Mouse (Mus musculus) liver, embryonic 11.5 days (tissue): ENCODE results near the gene Vps13d. TPM values are rescaled to one million over a fixed set of nuclear protein-coding genes. Genes with fewer than 3 reads are reported as not detected.

Experiments used
- ATAC-seq: fragments of 200-750 bp; cut with Nextera tagmentation; replicated peaks from 2 replicates; pipeline ENCODE4 v1.8.0; 2017; ENCODE audit warnings: moderate number of reproducible peaks, mild to moderate bottlenecking, moderate TSS enrichment, moderate library complexity; ENCODE audit not compliant: low FRiP score
- DNase-seq: peaks from one replicate; pipeline ENCODE4 v3.0.0-alpha.2; 2017; ENCODE audit warnings: low spot score
- H3K27ac ChIP-seq: fragments of 300-500 bp; sonication (generic); 2 replicates; pipeline ENCODE4 v1.5.1; 2014; ENCODE audit warnings: mild to moderate bottlenecking, low read depth, low read length, control low read depth
- H3K27me3 ChIP-seq: fragments of 300-500 bp; sonication (generic); replicated peaks from 2 replicates; pipeline ENCODE4 v1.6.1; 2014; ENCODE audit warnings: low read length, mixed read lengths; ENCODE audit not compliant: control insufficient read depth, insufficient read depth
- H3K36me3 ChIP-seq: fragments of 300-500 bp; sonication (generic); 2 replicates; pipeline ENCODE4 v1.6.1; 2014; ENCODE audit warnings: mild to moderate bottlenecking, low read length, moderate library complexity, mixed read lengths; ENCODE audit not compliant: control insufficient read depth, insufficient read depth
- H3K4me1 ChIP-seq: fragments of 300-500 bp; sonication (generic); replicated peaks from 2 replicates; pipeline ENCODE4 v1.6.1; 2014; ENCODE audit warnings: low read length, mixed read lengths; ENCODE audit not compliant: control insufficient read depth, insufficient read depth
- H3K4me2 ChIP-seq: fragments of 300-500 bp; sonication (generic); 2 replicates; pipeline ENCODE4 v1.6.1; 2014; ENCODE audit warnings: mild to moderate bottlenecking, control low read depth, moderate library complexity
- H3K4me3 ChIP-seq: fragments of 300-500 bp; sonication (generic); 2 replicates; pipeline ENCODE4 v1.5.1; 2014; ENCODE audit warnings: low read depth, low read length, control low read depth
- H3K9ac ChIP-seq: fragments of 300-500 bp; sonication (generic); 2 replicates; pipeline ENCODE4 v1.6.1; 2014; ENCODE audit warnings: low read depth, low read length, control low read depth
- H3K9me3 ChIP-seq: fragments of 300-500 bp; sonication (generic); 2 replicates; pipeline ENCODE4 v1.6.1; 2016; ENCODE audit warnings: low read length, inconsistent platforms, mixed read lengths; ENCODE audit not compliant: control insufficient read depth
- WGBS: fragments of 180-500 bp; shearing (Covaris S2); extraction: QIAGEN DNeasy Blood & Tissue Kit; methylation state at CpG from one replicate; pipeline ENCODE4 v1.1.7; 2014; 5-methylcytosine and 5-hydroxymethylcytosine counted together
- polyA plus RNA-seq: library from polyadenylated mRNA; unstranded; fragments of >200 nt; fragmentation: Nextera tagmentation; extraction: Ambion mirVana; gene quantifications from 2 replicates; pipeline ENCODE4 v1.2.1, GENCODE M21; 2014

Vps13d gene
- 7.4 and 11.7 TPM in 2 replicates for polyA plus RNA-seq

DNA sequence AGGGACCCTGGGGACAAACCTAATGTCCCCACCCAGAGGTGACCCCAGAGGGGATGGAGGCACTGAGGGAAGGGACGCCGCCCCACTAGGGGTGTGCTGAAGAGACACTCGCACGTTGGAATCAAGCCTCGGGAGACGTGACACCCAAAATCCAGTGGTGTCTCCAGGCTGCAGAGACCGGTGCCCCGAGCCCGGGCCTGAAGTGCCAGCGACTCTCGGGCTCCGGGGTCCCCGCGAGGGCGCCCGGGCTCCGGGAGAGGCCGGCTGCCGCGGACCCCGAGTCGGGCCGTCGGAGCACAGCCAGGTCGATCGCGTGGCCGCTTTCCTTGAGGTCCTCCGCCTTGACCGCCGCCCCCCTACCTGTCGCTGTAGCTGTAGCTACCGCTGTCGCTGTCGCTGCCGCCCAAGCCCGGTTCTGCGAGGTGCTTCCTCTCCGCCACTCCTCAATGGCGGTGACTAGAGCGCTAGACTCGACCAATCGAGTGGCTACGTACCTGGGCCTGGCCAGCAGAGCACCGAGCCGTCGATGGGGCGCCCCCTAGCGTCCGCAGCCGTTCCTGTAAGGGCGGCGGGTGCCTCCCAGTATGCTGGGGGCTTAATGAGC, at the start of gene Vps13d:
TSS of gene Vps13d (minus strand) at position 447 of the 604 bp plus-strand sequence.
- Histone ChIP-seq H3K4me2 (peak within 1 kb of the TSS; percentile 83), H3K4me1 (peaks cover 36% of the 10 kb centered on the region), H3K36me3 (peaks cover 4% of the 10 kb centered on the region; the same call in 1 of the 2 replicates), H3K27ac (peak within 1 kb of the TSS; percentile 21; the same call in 1 of the 2 replicates), H3K27me3 (no peaks in the 10 kb centered on the region), H3K9ac (peak within 1 kb of the TSS; percentile 87), H3K4me3 (peak within 1 kb of the TSS; percentile 81), H3K9me3 (no peaks in the 10 kb centered on the region)
- ATAC-seq, result peak; percentile 88
- peak; percentile 89 for DNase-seq
- WGBS, result under 1% methylated on average over 53 of the region's 53 CpGs

- Histone ChIP-seq H3K4me3 (no peak overlapping the region), H3K27ac (no peak overlapping the region), H3K4me2 (no peak overlapping the region), H3K9ac (no peak overlapping the region), H3K36me3 (no peaks in the 10 kb centered on the region), H3K9me3 (no peaks in the 10 kb centered on the region), H3K27me3 (peaks cover 18% of the 10 kb centered on the region), H3K4me1 (0 out of 2 replicates have a peak, but pooled peaks cover 5% of the 10 kb centered on the region)
- DNase-seq (no peak), ATAC-seq (no peak)
- 22% methylated on average over 1 of the region's 1 CpGs for WGBS
These were observed 48.0 kb upstream of the Vps13d start for GRCm38 (mm10) chr4:145242719-145243350.

DNA sequence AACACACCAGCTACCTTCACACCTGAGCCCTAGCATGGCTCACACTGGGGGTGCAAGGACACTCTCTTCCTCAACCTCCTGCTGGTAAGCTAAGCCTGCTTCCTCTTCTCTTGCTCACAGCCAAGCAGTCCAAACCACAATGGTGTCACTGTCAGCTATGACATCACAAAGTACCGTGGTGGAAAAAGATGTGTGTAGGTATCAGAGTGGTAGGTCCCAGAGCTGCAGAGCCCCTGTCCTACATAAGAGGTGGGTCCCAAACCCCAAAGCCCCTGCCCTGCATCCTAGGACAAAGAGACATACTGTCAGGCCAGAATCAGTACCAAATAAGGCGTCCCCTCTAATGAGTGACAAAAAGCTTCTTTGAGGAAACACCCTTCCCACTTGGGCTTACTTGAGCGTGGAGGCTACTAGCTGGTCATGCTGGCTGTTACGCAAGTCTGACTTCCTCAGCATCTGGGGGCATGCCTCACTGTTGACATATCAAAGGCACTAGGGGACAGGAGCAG, 46.0 kb upstream of the Vps13d start:
- WGBS, result 51% methylated on average over 4 of the region's 4 CpGs
- DNase-seq (no peak), ATAC-seq (peak; percentile 33; the same call in 1 of the 2 replicates)
- Histone ChIP-seq H3K9me3 (no peaks in the 10 kb centered on the region), H3K9ac (no peak overlapping the region), H3K27ac (no peak overlapping the region), H3K4me1 (no peaks in the 10 kb centered on the region), H3K4me2 (no peak overlapping the region), H3K27me3 (peaks cover 7% of the 10 kb centered on the region), H3K36me3 (no peaks in the 10 kb centered on the region), H3K4me3 (no peak overlapping the region)

GRCm38 (mm10) chr4:145239049-145239830, 44.4 kb upstream of the Vps13d start:
- peak; percentile 32 for ATAC-seq
- H3K9ac ChIP-seq, result no peak overlapping the region
- no peaks in the 10 kb centered on the region for H3K27me3 ChIP-seq
- H3K36me3 ChIP-seq, result no peaks in the 10 kb centered on the region
- no peak overlapping the region for H3K4me3 ChIP-seq
- 59% methylated on average over 4 of the region's 4 CpGs for WGBS
- H3K4me2 ChIP-seq, result no peak overlapping the region
- H3K27ac ChIP-seq, result no peak overlapping the region
- no peaks in the 10 kb centered on the region for H3K4me1 ChIP-seq
- no peaks in the 10 kb centered on the region for H3K9me3 ChIP-seq
- DNase-seq, result no peak

DNA sequence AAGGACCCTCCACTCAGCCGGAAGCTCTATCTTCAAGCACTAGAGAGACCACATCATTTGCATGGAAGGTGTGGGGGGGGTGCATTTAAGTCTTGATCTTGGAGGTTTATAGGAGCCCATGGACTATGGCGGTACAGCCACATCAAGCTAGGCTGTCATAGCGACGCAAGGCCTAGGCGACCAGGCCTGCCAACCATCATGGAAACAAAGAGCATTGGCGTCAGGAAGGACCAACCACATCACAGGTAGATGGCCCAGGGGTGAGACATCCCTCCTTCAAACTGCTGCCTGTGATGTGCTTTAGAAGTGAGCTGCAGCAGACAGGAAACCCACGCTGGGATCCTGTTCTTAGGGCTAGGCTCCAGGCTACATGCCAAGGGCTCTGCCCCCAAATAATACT, 41.2 kb upstream of the Vps13d start:
- 92% methylated on average over 7 of the region's 7 CpGs for WGBS
- DNase-seq, result no peak
- ATAC-seq, result no peak
- no peak overlapping the region for H3K9ac ChIP-seq
- no peak overlapping the region for H3K4me3 ChIP-seq
- H3K27ac ChIP-seq, result no peak overlapping the region
- H3K36me3 ChIP-seq, result no peaks in the 10 kb centered on the region
- no peaks in the 10 kb centered on the region for H3K27me3 ChIP-seq
- no peaks in the 10 kb centered on the region for H3K4me1 ChIP-seq
- H3K9me3 ChIP-seq, result no peaks in the 10 kb centered on the region
- H3K4me2 ChIP-seq, result no peak overlapping the region

DNA sequence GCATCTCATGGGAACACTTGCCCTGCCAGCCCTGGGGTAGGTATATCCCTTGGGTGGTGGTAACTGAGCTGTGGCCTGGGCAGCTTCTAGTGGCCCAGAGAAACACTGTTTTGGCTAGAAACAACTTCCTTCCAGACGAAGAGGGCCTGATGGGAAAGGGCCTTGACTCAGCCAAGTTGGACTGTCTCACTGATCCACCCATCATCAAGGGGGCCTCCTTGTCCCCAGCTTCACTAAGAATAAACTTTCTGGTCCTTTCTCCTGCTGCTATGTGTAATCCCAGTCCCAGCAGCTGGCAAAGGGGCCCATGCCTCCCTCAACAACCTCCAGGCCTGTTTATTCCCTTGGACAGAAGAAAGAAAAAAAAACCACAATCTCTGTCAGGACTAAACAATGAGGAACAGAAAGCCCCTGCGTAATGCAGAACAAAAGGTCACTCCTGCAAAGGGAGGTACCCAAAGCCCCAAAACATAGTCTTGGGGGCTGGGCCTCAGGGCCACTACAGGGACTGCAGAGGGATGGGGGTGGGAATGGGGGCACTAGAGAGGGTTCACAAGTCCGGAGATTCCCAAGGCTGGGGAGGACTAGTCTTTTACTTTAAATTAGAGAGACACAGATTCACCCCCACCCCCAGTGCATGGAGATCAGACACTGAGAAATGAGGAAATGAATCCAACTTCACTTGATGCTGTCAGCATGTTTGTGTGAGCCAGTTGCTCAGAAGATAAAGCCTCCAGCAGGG, 38.9 kb upstream of the Vps13d start:
- Histone ChIP-seq H3K9me3 (no peaks in the 10 kb centered on the region), H3K27me3 (no peaks in the 10 kb centered on the region), H3K36me3 (no peaks in the 10 kb centered on the region), H3K4me2 (no peak overlapping the region; the same call in 1 of the 2 replicates), H3K4me3 (no peak overlapping the region), H3K4me1 (no peaks in the 10 kb centered on the region), H3K27ac (0 out of 2 replicates have a peak overlapping the region, but pooled peaks have one; percentile 15), H3K9ac (no peak overlapping the region)
- 38% methylated on average over 3 of the region's 3 CpGs for WGBS
- ATAC-seq, result 0 out of 2 replicates have a peak, but pooled peaks have one; percentile 39
- no peak for DNase-seq

DNA sequence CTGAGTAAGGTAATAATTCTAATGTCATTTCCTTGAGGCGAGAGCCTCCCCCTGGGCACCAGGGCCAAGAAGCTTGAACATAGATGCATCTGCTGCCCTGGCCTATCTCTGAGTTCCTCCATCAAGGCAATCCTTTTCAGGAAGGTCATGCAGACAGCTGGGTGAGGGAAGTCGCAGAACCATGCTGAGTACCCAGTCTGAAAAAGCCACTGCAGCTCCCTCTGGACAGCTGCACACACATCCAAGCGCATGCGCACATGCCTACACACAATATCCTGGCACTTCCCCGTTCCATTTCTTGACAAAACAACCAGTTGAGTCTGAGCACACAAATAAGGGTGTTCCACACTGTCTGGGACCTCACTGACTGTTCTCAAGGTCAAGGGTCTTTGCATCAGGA, 36.9 kb upstream of the Vps13d start:
- ATAC-seq, result no peak
- H3K27me3 ChIP-seq, result no peaks in the 10 kb centered on the region
- H3K4me1 ChIP-seq, result no peaks in the 10 kb centered on the region
- DNase-seq, result no peak
- 80% methylated on average over 5 of the region's 5 CpGs for WGBS
- H3K4me2 ChIP-seq, result no peak overlapping the region
- no peak overlapping the region for H3K4me3 ChIP-seq
- no peak overlapping the region for H3K9ac ChIP-seq
- no peaks in the 10 kb centered on the region for H3K36me3 ChIP-seq
- no peaks in the 10 kb centered on the region for H3K9me3 ChIP-seq
- H3K27ac ChIP-seq, result no peak overlapping the region

DNA sequence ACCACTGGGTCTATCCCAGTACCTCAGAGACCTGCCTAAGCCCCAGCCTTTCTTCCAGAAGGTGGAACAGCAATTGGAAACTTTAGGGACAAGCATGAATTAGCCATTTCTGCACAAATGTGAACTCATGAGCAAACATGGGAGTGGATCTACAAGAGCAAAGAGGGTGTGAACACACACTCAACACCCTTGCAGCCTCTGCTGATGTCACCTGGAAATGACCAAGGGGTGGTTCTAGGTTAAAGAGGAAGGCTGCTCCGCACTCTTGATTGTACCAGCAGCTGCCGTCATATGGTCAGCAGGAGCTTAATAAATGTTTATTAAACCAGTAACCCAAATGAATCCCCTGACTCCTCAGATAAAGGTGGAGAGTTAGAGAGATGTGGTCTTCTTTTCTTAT, 35.8 kb upstream of the Vps13d start:
- H3K4me3 ChIP-seq, result no peak overlapping the region
- H3K27me3 ChIP-seq, result no peaks in the 10 kb centered on the region
- H3K4me1 ChIP-seq, result no peaks in the 10 kb centered on the region
- H3K9ac ChIP-seq, result no peak overlapping the region
- H3K27ac ChIP-seq, result no peak overlapping the region
- ATAC-seq (no peak), DNase-seq (no peak)
- no peak overlapping the region for H3K4me2 ChIP-seq
- WGBS, result 83% methylated on average over 2 of the region's 2 CpGs
- no peaks in the 10 kb centered on the region for H3K9me3 ChIP-seq
- no peaks in the 10 kb centered on the region for H3K36me3 ChIP-seq
